ENCODE assay signal across 10 mouse cellular contexts in genomic region chr7:126579172-126579571, GRCm38 (mm10). TPM values are rescaled to one million over a fixed set of nuclear protein-coding genes. Genes with fewer than 3 reads are reported as not detected.
A peak's percentile ranks its signal among the peaks of the same experiment; 100 is the strongest.
DNase-seq lines count a peak whose midpoint lies in the region; ATAC-seq and TF ChIP-seq lines count a peak whose summit lies in the region.
"Had no signal": no experiment of that assay in that cellular context is flagged by ENCODE, and none has a peak within 500 bp of the region (broad histone marks: within the 10 kb centered on the region; RNA-seq: fewer than 3 reads in every experiment).

No protein-coding gene starts in this region.

- H3K9me3 ChIP-seq in neural tube, embryonic 15.5 days (replicated peaks): no peaks in the 10 kb centered on the region
- H3K9me3 ChIP-seq: limb, embryonic 12.5 days had no signal

- no peak overlapping the region for H3K9ac ChIP-seq in neural tube, embryonic 15.5 days (replicated peaks)
- H3K9ac ChIP-seq: limb, embryonic 12.5 days had no signal

- H3K27me3 ChIP-seq in neural tube, embryonic 15.5 days (replicated peaks): no peaks in the 10 kb centered on the region
- H3K27me3 ChIP-seq: limb, embryonic 12.5 days had no signal

- no peak for ATAC-seq in neural tube, embryonic 15.5 days (ENCODE audit: low FRiP score)

- TF ChIP-seq POLR2A in olfactory bulb, adult 2 months (IDR thresholded peaks at IDR 0.05; ENCODE audit: insufficient read depth, low read depth, low read length): no peak

- DNase-seq in gastrocnemius, postnatal 10 days: peak; percentile 43
- DNase-seq in gastrocnemius, postnatal 36 days: no peak
- peak; percentile 32 for DNase-seq in neural tube, embryonic 10.5 days (ENCODE audit: extremely low spot score, low spot score)
- peak; percentile 46 for DNase-seq in adrenal gland, postnatal 25 days
- DNase-seq in kidney, postnatal 10 days: peak; percentile 81
- DNase-seq in frontal cortex, postnatal 10 days (ENCODE audit: low spot score in 2 of 2): no peak

- TF ChIP-seq CTCF in olfactory bulb, adult 2 months (IDR thresholded peaks at IDR 0.05; ENCODE audit: insufficient read depth, low read depth, low read length): peak; percentile 41; the same call in 1 of the 2 replicates

- H3K4me3 ChIP-seq in neural tube, embryonic 15.5 days (replicated peaks): no peak overlapping the region
- no peak overlapping the region for H3K4me3 ChIP-seq in olfactory bulb, adult 2 months (ENCODE audit: insufficient read depth, low read depth, low read length)
- H3K4me3 ChIP-seq: limb, embryonic 12.5 days had no signal

- peaks cover 31% of the 10 kb centered on the region for H3K36me3 ChIP-seq in neural tube, embryonic 15.5 days

- no peak overlapping the region for H3K4me2 ChIP-seq in neural tube, embryonic 15.5 days
- H3K4me2 ChIP-seq: limb, embryonic 12.5 days had no signal

- WGBS in neural tube, embryonic 15.5 days: 58% methylated on average over 8 of the region's 8 CpGs
- WGBS in olfactory bulb, adult 2 months: 58% methylated on average over 8 of the region's 8 CpGs

- no peak overlapping the region for H3K27ac ChIP-seq in neural tube, embryonic 15.5 days (replicated peaks)
- H3K27ac ChIP-seq in olfactory bulb, adult 2 months (ENCODE audit: insufficient read depth, low read depth, low read length): no peak overlapping the region
- H3K27ac ChIP-seq: limb, embryonic 12.5 days had no signal

- intact Hi-C loops in gastrocnemius, postnatal 36 days (cut with DNase I): no loop called here

- peaks cover 31% of the 10 kb centered on the region for H3K4me1 ChIP-seq in neural tube, embryonic 15.5 days
- peaks cover 7% of the 10 kb centered on the region; the same call in 1 of the 2 replicates for H3K4me1 ChIP-seq in olfactory bulb, adult 2 months (ENCODE audit: control insufficient read depth, insufficient read depth, low read length)

RNA-seq across cellular contexts. Expression of gene Apobr, which starts 5.6 kb away (rescaled TPM):
- total RNA-seq in gastrocnemius, postnatal 10 days (2021): 1 to 10 TPM in 1 of 2 experiments, under 1 TPM in 1; 0.59 to 1.0 TPM
- total RNA-seq in gastrocnemius, postnatal 36 days (2021): under 1 TPM; 0.44 to 0.46 TPM
- polyA plus RNA-seq in neural tube, embryonic 15.5 days (2015; fragmentation: Nextera tagmentation; extraction: Ambion mirVana): 0.22 and 1.3 TPM in 2 replicates
- 1.4 and 3.2 TPM in 2 replicates for total RNA-seq in adrenal gland, postnatal 25 days (2021)
- polyA plus RNA-seq in olfactory bulb, adult 2 months (2012; ENCODE audit: insufficient read depth, insufficient read length, low replicate concordance, missing spikeins): not detected in 2 replicates

RNA-seq across cellular contexts. Expression of gene Cln3, which starts 6.4 kb away (rescaled TPM):
- total RNA-seq in gastrocnemius, postnatal 10 days (2021): 10 to 100 TPM in 1 of 2 experiments, 1 to 10 TPM in 1; 6.3 to 14.3 TPM
- 10 to 100 TPM; 10.7 to 11.0 TPM for total RNA-seq in gastrocnemius, postnatal 36 days (2021)
- polyA plus RNA-seq in neural tube, embryonic 15.5 days (2015; fragmentation: Nextera tagmentation; extraction: Ambion mirVana): 32.6 and 32.7 TPM in 2 replicates
- 31.7 and 42.7 TPM in 2 replicates for total RNA-seq in adrenal gland, postnatal 25 days (2021)
- polyA plus RNA-seq in olfactory bulb, adult 2 months (2012; ENCODE audit: insufficient read depth, insufficient read length, low replicate concordance, missing spikeins): not detected in 2 replicates

RNA-seq across cellular contexts. Expression of gene Eif3c, which starts 13.0 kb away (rescaled TPM):
- 100 to 1,000 TPM; 147 to 153 TPM for total RNA-seq in gastrocnemius, postnatal 10 days (2021)
- total RNA-seq in gastrocnemius, postnatal 36 days (2021): 100 to 1,000 TPM; 129 to 154 TPM
- polyA plus RNA-seq in neural tube, embryonic 15.5 days (2015; fragmentation: Nextera tagmentation; extraction: Ambion mirVana): 178 and 194 TPM in 2 replicates
- total RNA-seq in adrenal gland, postnatal 25 days (2021): 256 and 282 TPM in 2 replicates
- polyA plus RNA-seq in olfactory bulb, adult 2 months (2012; ENCODE audit: insufficient read depth, insufficient read length, low replicate concordance, missing spikeins): 330 TPM in 1 of 2 replicates, not detected in the other

RNA-seq across cellular contexts. Expression of gene Il27, which starts 15.6 kb away (rescaled TPM):
- not detected for total RNA-seq in gastrocnemius, postnatal 10 days (2021)
- total RNA-seq in gastrocnemius, postnatal 36 days (2021): not detected
- polyA plus RNA-seq in neural tube, embryonic 15.5 days (2015; fragmentation: Nextera tagmentation; extraction: Ambion mirVana): not detected in 2 replicates
- not detected in 2 replicates for total RNA-seq in adrenal gland, postnatal 25 days (2021)
- polyA plus RNA-seq in olfactory bulb, adult 2 months (2012; ENCODE audit: insufficient read depth, insufficient read length, low replicate concordance, missing spikeins): not detected in 2 replicates
- polyA plus RNA-seq: limb, embryonic 12.5 days; stomach, embryonic 16.5 days had no signal

RNA-seq across cellular contexts. Expression of gene Nupr1, which starts 51.5 kb away (rescaled TPM):
- total RNA-seq in gastrocnemius, postnatal 10 days (2021): 10 to 100 TPM; 19.0 to 25.3 TPM
- 10 to 100 TPM in 1 of 2 experiments, 1 to 10 TPM in 1; 8.5 to 11.9 TPM for total RNA-seq in gastrocnemius, postnatal 36 days (2021)
- polyA plus RNA-seq in neural tube, embryonic 15.5 days (2015; fragmentation: Nextera tagmentation; extraction: Ambion mirVana): 12.4 and 13.9 TPM in 2 replicates
- total RNA-seq in adrenal gland, postnatal 25 days (2021): 12.1 and 20.7 TPM in 2 replicates
- not detected in 2 replicates for polyA plus RNA-seq in olfactory bulb, adult 2 months (2012; ENCODE audit: insufficient read depth, insufficient read length, low replicate concordance, missing spikeins)

Comparison
In these comparisons a context has a peak if more than half of its experiments do, and no peak if none do; other contexts are left out.
1. DNase-seq: peak in gastrocnemius, postnatal 10 days (single experiment), neural tube, embryonic 10.5 days (single experiment), adrenal gland, postnatal 25 days (single experiment) and kidney, postnatal 10 days (single experiment); none in gastrocnemius, postnatal 36 days (0 of 2) and frontal cortex, postnatal 10 days (0 of 2).